Mouse (Mus musculus): ENCODE measurements at regions not wholly inside any gene's neighbourhood (a gene's known extent, or its start where the extent isn't known, plus 50 kb on each side); places are given as distances from the start of the nearest gene placed in this dataset.

GRCm38 (mm10) chr2:72787616-72788015 is 192.6 kb downstream of the Sp3 start:
- no peak for TF ChIP-seq TBP (IDR thresholded peaks at IDR 0.05; ENCODE audit: low read depth, low read length)
- no peak for TF ChIP-seq POLR2A (IDR thresholded peaks at IDR 0.05; ENCODE audit: control insufficient read depth in 1 of 2, insufficient read depth in 1 of 2, low read depth in 1 of 2, low read length in 2 of 2, poor library complexity in 1 of 2)
- no peak for TF ChIP-seq CTCF (IDR thresholded peaks at IDR 0.05 in 2 of 3, conservative IDR thresholded peaks at IDR 0.05 in 1 of 3; ENCODE audit: control insufficient read depth in 1 of 3, insufficient read depth in 1 of 3, low read depth in 2 of 3, low read length in 3 of 3, poor library complexity in 1 of 3, severe bottlenecking in 1 of 3)
- no peak for TF ChIP-seq BHLHE40 (IDR thresholded peaks at IDR 0.05; ENCODE audit: borderline replicate concordance, low read depth, low read length)
- no peak for TF ChIP-seq POLR2AphosphoS2 (IDR thresholded peaks at IDR 0.05; ENCODE audit: low read length)
- no peak for TF ChIP-seq USF1 (IDR thresholded peaks at IDR 0.05; ENCODE audit: low read depth, low read length)

Data from MEL (cell line).